Mouse (Mus musculus) ovary, adult 18-20 months (tissue): ENCODE measurements around the gene Trpm5.

ENCODE experiments used
- DNase-seq: peaks from one replicate; pipeline ENCODE4 v3.0.0; 2022; ENCODE audit warnings: low spot score, mixed read lengths

Gene Trpm5

DNA sequence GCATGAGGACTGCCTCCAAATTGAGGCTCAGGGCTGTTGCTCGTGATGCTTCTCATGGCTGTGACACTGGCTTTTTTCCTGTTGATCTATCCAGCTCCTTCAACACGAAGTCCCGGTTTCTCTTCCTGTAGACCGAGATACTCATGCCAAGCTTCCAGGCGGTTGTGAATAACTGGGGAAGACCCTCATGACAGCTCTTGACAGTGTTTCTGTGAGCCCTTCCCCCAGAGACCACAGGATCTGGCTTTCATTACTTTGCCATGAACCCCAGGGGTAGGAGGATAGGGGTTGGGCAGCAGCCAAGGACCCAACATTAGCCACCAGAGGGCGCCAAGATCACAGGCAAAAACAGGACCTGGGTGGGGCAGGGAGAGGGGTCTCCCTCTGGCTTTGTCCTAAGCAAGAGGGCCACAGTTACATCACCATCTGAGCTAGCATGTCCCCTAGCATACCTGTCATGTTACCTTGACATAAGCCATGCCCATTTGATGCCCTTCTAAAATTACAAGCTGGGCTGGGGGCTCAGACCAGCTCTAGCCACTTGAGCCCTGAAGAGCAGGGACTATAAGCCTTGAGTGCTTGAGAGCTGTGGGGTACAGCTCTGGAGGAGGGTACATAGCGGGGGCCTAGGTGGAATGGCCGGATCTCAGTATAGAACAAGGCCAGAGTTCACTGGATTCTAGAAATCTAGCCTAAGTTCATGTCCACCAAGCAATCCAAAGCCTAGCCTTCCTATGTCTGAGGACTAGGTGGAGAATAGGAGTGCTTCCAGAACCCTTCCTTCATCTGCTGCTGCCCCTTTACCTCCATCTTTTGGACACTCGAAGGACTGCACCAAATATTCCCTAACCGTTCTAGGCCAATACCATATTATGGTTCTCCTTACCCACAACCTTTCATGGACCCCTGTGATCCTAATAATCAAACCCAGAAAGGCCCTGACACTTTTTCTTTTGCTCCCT is at the start of gene Trpm5:
TSS of gene Trpm5 (minus strand) at position 51 of the 962 bp plus-strand sequence.
- DNase-seq, result no peak

DNA sequence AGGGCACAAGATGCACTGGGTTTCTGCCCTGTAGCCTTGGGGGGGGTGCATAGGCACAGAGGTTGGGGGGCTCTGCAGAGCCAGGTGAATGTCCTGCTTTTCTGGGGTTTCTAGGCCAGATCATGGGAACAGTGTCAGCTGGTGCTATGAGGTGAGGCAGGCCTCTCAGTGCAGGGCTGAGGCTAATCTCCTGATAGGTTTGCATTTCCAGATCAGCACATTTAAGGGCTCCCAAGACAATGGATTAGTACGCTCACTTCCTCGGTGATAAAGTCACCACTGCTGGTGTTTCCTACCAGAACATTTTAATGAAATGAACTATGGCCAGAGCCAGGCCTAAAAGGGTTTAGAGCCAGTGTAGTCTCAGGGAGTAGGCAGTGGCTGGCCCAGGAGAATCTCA is 48.2 kb upstream of the Trpm5 start:
- DNase-seq, result no peak

DNA sequence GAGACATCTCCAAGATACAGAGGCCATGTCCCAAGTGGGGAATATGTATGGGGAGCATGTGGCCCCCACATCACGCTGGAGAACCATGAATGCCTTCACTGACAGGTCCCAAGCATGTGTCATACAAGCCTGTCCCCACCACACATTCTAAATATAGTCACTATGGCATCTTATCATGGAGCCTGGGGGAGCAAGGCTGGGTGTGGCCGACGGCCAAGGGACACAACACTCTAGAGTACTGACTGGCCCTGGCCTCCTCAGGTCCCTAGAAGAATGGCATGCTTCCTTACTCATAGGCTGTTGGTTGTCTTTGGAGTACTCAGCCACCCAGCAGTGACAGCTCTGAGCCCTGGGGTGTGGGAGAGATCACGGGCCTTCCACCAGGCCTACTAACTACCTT is 45.5 kb upstream of the Trpm5 start:
- no peak for DNase-seq

DNA sequence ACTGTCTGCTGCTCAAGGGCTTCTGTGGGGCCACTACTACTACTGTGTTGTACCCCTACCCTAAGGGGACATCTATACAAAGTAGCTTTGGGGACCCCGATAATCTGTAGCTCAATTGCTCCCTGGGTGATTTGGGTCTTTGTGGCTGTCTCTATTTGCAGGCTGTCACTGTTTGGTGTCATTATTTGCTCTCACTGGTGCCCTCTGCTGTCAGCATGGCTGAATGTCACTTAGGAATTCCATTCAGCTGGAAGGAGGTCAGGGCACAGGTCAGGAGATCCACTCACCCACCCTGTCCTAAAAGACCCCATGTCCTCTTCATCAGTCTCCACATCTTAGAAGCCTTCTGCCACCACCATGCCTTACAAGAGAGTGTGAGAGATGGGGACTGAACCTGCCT is 44.3 kb upstream of the Trpm5 start:
- DNase-seq, result no peak

DNA sequence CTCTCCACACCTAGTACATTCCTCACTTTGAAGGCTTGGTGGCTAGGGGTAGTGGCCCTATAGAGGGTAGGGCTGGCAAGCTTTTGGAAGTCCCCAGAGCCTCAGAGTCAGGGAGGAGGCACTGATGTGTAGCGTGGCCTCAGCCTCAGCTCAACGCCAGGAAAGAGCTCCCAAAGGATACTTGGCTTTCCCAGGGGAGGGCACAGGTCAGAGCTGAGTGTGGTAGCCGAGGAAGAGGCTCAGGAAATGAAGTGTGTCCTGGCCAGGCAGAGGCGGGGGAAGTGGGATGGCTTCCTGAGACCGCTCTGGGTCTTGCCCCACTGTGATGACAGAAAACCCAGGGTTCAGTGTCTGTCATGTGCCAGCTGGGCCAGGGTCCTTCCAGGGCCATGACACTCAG is 42.1 kb upstream of the Trpm5 start:
- DNase-seq, result no peak

DNA sequence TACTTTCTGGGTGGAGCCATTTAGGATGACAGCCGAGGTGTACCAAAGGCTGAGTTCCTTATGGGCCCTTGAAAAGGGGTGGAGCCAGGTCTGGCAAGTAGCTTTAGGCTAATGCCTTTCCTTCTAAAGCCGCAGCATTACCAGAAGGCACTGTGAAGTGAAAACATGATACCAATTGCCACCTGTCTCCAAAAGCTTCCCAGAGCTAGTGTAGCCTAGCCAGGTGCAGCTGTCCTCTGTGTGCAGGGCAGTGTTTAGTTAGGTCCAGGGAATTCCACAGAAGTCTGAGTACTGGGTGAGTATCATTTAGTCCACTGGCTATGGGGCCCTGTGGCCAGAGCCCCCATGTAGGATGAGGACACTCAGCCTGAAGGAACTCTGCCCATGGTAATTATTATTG is 41.7 kb upstream of the Trpm5 start:
- no peak for DNase-seq

DNA sequence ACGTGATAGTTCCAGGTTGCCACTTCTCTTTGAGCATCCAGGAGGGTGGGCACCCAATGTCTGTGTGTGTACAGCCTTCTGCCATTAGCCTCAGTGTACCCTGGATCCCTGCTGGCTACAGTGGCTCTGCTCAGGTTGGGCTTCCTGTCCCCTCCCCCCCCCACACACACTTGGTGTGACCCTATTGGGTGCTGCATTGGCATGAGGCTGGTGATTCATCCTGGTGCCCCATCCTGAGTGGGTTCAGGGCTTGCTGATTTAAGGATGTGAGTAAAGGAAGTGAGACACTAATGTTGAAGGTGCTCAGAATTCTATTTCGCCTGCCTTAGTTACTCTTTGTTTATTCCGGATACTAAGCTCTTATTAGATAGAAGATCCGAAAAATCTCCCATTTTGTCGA is 38.4 kb upstream of the Trpm5 start:
- DNase-seq, result no peak

DNA sequence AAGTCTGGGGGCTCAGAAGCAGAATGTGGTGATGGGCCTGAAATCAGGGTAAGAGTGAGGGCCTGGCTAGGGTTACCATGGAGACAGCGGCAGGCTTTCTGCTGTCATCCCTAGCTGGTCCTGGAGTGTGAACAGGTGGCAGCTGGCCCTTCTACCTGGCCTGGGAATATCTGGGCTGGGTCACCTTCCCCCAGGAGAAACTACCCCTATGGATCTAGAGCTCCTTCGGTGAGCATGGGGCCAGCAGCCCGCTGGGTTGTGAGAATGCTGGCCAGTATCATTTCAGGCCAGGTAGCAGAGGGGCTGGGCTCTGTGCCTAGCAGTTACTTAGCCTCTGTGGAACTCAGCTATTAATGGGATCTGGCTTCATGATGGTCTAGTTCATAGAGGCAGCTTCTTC is 30.5 kb upstream of the Trpm5 start:
- no peak for DNase-seq

DNA sequence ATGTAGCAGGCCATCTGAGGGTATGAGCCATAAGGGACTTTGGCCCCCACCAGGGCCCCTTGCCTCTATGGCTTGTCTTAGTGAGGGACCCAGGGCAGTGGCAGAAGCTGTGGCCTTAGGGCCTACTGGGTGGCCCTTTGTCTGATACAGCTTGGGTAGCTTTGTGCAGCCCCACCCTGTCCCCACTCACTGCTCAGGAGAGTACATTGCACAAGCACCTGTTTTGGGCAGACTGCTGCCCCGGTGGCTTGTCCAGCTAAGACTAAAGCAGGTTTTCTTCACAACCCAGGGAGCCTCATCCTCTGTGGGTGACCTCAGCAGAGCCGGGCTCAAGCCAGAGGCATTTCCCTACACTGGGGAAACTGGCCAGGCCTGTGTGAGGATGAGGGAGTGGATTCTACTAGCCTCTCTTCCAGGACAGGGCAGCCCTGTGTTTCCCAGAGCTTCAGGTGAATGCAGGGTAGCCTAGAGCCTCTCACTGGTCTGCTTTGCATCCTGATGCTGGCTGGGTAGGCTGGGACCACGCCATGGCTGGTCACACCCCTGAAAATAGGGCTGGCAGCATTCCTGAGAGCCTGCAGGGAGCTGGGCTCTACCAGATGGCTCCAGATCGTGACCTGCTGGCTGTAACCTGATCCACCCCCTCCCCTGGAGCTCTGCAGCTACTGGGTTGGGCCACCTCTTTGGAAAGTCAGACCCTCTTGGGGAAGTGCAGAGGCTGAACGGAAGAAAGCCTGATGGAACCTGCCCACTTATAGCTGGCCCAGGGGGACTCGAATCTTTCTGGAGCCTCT is 29.6 kb upstream of the Trpm5 start:
- peak; percentile 22 for DNase-seq

DNA sequence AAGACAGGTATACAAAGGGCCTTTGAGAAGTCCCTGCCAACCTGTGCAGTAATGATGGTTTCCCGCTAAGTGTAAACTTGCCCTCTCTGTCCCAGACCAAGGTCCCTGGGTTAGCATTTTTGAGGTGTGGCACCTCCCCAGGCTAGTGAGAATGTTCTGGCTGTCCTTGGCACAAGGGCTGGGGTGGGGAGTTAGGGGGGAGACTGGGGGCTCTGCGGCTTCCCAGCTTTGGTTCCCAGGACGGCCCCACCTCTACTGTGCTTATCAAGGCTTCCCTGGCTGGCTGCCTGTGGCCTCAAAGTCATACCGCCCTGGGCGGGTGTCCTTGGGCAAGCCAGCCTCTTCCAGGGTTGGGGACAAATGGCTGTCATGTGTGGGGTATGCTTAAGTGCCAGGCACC is 27.7 kb upstream of the Trpm5 start:
- peak; percentile 79 for DNase-seq

DNA sequence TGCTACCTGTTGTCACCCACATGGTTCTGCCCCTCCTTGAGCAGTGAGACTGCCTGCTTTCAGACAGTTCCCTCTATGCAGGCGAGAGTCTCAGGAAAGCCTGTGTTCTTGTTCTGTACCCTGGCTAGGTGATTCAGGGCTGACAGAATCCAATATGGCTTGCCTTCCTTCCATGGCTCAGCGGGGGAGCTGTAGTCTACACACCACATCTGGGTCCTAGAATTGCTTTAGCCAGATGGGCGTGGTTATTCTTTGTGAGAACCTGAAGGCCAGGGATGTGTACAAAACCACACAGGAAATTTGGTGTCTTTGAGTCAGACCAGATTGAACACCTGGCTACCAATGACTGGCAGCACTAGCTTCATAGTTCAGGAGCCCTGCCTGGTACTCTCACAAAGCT is 25.4 kb upstream of the Trpm5 start:
- no peak for DNase-seq

DNA sequence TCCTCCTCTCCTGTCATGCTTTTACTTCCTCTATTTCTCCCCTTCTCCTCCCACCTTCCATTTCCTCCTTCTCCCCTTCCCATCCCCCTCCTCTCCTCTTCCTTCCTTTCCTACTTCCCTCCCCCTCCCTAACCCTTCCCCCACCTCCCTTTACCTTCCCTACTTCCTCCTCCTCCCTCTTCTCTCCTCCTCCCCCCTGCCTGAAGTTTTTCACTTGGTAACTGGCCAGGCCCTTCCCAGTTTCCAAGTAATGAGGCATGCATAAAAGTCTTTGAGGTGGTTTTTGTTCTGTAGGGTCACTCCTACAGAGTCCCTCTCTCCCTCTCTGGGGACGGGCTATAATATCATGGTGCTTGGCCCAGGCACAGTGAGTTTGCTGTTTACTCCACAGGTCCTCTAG is 25.0 kb upstream of the Trpm5 start:
- DNase-seq, result peak; percentile 20

DNA sequence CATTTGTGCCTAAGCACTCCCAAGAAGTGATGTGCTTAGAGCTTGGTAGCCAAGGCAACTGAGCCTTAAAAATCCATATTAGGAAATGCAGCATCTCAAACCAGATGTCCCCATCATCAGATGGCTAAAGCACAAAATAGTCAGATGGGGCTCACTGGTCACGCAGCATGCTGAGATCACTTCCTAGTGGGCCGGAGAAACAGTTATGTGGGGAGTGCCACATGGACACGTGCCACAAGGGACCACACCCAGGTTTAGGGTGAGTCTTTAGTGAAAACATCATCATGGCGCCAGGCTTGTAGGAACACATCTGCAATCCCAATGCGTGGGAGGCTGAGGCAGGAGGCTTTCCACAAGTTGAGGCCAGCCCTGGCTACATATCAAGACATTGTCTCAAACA is 22.1 kb upstream of the Trpm5 start:
- no peak for DNase-seq

DNA sequence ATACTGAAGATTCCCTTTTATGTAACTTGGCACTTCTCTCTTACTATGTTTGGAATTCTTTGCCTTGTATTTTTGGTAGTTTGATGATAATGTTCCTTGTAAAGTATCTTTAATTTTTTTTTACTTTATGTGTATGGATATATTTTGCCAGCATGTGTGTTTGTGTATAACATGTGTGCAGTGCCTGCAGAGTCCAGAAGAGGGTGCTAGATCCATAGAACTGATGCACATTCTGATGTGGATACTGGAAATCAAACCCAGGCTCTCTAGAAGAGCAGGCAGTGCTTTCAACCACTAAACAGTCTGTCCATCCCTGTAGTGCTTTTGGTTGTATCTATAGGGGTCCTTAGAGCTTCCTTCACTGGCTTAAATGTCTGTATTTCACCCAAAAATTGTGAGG is 20.3 kb upstream of the Trpm5 start:
- no peak for DNase-seq

DNA sequence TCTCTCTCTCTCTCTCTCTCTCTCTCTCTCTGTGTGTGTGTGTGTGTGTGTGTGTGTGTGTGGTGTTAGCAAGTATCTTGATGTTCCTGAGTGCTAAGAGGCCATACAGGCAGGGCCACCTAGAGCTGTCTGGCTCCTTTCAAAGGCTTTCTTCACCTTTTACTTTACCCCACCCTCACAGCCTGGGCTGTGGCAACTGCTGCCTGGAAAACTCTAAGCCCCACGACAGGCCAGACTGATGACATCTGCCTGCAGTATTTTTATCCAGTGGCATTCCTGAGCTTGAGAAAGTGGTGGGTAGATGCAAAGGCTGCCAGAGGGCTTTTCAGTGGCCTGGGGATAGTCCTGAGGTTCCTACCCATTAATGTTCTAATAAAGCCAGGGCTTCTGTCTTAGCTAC is 18.0 kb upstream of the Trpm5 start:
- DNase-seq, result no peak

DNA sequence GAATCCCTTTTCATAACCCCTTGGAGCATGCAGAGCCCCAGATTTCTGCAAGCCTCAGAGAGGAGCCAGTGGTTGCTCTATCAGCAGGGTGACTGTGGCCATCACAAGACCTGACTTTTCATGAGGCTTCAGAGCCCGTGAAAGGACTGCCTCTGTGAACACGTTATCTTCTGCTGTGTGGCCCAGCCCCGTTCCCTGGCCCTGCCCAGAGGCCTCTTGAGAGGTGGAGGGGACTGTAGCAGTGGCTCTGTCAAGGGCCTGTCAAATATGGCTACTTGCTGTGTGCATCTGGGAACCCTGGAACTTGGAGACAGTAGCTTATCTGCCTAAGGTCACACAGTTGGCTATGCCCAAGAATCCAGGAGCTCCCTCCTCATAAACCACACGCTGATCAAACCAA is 17.3 kb upstream of the Trpm5 start:
- DNase-seq, result no peak

DNA sequence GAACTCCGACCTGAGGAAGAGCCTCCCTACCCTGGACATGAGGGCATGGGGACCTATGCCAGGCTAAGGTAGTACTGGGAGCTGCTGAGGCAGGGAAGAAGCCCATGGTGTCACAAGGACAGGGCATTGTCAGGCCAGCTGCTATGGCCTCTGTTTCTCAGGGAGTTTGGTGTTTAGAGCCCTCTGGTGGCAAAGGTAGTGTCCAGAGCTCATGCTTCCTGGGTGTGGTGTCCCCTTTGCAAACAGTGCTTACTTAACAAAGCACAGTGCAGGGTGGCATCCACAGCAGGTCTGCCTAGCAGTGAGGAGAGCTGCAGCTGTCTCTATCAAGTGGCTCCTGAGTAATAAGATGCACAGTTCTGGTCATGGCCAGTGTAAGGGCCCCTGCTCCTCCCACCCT is 16.4 kb upstream of the Trpm5 start:
- DNase-seq, result no peak

DNA sequence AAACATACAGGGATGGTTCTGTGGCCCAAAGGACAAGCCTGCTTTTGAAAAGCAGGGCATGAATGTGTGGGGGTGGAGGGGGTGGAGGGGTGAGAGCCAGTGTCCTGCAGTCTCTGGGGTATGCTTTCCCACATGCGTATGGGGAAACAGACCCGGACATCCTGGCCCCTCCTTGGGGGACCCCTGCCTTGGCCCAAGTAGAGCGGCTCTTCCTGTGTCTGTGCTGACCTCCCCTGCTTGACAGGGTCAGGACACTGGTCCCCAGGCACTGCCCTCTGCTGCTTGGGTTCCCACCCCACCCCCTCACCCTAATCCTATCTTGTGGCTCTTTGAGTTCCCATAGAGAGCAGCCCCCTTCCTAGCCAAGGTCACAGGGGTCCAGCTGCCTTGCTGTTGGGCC is 15.3 kb upstream of the Trpm5 start:
- no peak for DNase-seq

DNA sequence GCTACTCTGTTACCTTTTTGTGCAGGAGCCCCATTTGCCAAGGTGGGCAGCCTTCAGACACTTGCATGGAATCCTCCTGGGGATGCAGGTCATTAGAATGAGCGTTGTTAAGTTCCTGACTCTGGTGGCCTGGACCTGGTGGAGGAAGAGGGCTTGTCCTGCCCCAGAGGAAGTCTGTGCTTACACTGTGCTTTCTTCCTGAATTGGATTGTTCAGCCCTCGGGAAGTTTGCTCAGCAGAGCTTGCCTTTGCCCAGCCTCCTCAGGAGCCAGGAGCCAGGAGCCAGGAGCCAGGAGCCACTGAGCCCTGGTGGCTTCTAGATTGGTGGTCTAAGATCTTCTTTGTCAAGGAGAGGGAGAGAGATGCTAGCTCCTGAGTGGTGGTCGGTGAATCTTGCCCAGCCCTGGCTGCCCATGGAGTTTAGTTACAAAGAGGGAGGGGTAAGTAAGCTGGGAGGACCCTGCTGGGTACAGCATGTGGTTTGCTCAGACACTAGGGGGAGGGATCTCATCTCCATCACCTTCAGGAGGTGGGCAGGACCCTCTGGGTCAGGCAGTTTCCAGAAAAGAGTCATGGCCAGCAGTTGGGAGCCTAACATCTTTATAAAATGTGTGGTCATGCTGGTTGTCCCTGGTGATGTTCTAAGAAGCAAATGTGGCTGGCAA is 14.7 kb upstream of the Trpm5 start:
- no peak for DNase-seq

DNA sequence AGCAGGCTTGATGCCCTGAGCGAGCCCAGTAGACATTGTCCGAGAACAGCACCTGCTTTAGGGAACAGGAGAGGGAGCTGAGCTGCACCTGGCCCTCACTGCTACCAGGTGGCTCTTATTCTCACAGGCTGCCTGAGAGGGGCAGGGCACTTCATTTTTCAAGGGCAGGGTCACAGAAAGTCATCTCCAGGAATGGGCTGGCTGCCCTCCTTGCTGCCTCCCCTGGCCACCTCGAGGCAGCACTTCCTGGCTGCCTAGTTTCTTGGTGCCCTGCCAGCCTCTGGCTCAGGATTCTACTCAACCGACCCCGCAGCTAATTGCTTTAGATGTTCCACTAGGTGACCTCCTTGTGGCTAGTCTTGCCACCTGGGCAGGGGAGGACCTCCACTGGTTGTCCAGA is 13.8 kb upstream of the Trpm5 start:
- no peak for DNase-seq

DNA sequence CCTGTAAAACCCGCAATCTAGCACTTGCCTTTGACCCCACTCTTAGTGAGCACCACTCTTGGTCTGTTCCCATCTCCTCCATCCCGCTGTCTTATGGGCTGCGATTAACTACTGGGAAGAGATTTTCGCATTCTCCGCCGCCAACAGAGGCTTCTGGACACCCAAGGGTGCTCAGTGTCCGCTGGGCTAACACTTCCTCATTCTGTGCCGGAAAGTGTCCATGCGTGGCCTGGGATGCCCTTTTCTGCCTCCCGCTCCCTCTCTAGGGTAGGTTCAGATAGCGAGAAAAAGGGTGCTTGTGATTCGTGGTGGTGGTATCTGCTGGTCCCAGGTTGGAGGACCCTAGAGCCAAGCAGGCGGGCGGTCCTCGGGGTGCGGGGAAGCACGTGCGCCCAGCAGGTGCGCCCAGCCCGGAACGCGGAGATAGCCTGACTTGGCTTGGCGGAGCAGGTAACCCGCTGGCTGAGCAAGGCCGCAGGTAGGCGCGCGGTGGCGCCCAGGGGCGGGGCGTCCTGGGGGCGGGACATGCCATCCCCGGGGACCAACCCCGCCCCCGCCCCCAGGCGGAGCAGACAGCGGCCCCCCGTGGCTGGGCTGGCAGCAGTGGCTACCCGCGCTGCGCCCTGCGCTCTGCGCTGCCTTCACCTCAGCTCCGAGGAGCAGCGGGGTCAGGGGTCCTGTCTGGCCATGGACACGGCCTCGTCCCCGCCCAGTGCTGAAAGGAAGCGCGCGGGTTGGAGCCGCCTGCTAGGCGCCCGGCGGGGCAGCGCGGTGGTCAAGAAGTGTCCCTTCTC is 12.4 kb upstream of the Trpm5 start:
- peak; percentile 40 for DNase-seq

DNA sequence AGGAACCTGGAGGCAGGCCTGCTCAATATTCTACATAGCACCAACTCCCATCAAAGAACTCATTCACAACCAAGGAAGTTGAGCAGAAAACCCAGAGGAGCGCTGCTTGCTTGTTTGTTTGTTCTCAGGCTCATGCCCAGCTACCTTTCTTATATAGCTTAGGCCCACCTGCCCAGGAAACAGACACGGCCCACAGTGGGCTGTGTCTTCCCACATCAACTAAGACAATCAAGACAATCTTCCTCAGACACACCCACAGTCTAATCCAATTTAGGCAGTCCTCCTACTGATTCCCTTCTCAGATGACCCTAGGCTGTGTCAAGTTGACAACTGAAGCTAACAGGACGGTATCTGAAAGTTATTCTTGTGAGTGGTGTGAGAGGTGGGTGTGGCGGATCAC is 11.6 kb upstream of the Trpm5 start, which contains the start of gene Kcnq1:
TSS of gene Kcnq1 (plus strand) at position 301 of the 400 bp plus-strand sequence.
- DNase-seq, result no peak
